Mouse (Mus musculus) G1E-ER4 (cell line): ENCODE results near the gene Dpep2nb. TPM values are rescaled to one million over a fixed set of nuclear protein-coding genes. Genes with fewer than 3 reads are reported as not detected.

Experiments used
- GATA1 ChIP-seq: IDR thresholded peaks from one replicate; pipeline ENCODE4 v1.8.0; 2012; ENCODE audit warnings: low read length, inconsistent platforms
- polyA plus RNA-seq: library from polyadenylated mRNA; stranded (reverse); fragments of >175 nt; gene quantifications from 2 replicates; pipeline ENCODE4 v1.2.3, GENCODE M21; 2012

The Dpep2nb gene
- polyA plus RNA-seq, 1 experiment = not detected

GRCm38 (mm10) chr8:106011643-106011986, 5.8 kb upstream of the Dpep2nb start, which contains the start of gene Ddx28:
Gene Ddx28 (minus strand): TSS chr8:106011882.
- no peak for TF ChIP-seq GATA1

- no peak for TF ChIP-seq GATA1
Observed at GRCm38 (mm10) chr8:106010748-106011642, 5.2 kb upstream of the Dpep2nb start.

GRCm38 (mm10) chr8:106007135-106007534, 1.4 kb upstream of the Dpep2nb start:
- no peak for TF ChIP-seq GATA1

- TF ChIP-seq GATA1 = no peak
Observed at GRCm38 (mm10) chr8:106006413-106006812, 638 bp upstream of the Dpep2nb start.

GRCm38 (mm10) chr8:106004538-106005207, 1.1 kb downstream of the Dpep2nb start:
- no peak for TF ChIP-seq GATA1

- TF ChIP-seq GATA1 = no peak
Observed at GRCm38 (mm10) chr8:106001908-106002307, 3.9 kb downstream of the Dpep2nb start.

GRCm38 (mm10) chr8:105998971-105999370, 6.8 kb downstream of the Dpep2nb start:
- no peak for TF ChIP-seq GATA1

GRCm38 (mm10) chr8:105996359-105996758, 9.4 kb downstream of the Dpep2nb start:
- no peak for TF ChIP-seq GATA1

- no peak for TF ChIP-seq GATA1
Observed at GRCm38 (mm10) chr8:105993226-105993625, 12.5 kb downstream of the Dpep2nb start.

- TF ChIP-seq GATA1 = no peak
Observed at GRCm38 (mm10) chr8:105992499-105992898, 13.3 kb downstream of the Dpep2nb start.

GRCm38 (mm10) chr8:105991546-105991945, 14.2 kb downstream of the Dpep2nb start:
- TF ChIP-seq GATA1 = no peak

- TF ChIP-seq GATA1 = no peak
Observed at GRCm38 (mm10) chr8:105990856-105991387, 14.9 kb downstream of the Dpep2nb start, which contains the start of gene Dus2. Gene Dus2 (plus strand): TSS chr8:105991337.

- no peak for TF ChIP-seq GATA1
Observed at GRCm38 (mm10) chr8:105988546-105988945, 17.2 kb downstream of the Dpep2nb start.

GRCm38 (mm10) chr8:105981146-105981545, 24.6 kb downstream of the Dpep2nb start:
- TF ChIP-seq GATA1 = no peak

- TF ChIP-seq GATA1 = no peak
Observed at GRCm38 (mm10) chr8:105979325-105979724, 26.4 kb downstream of the Dpep2nb start, which contains the start of gene Dpep3. Gene Dpep3 (minus strand): TSS chr8:105979429.

GRCm38 (mm10) chr8:105975363-105975762, 30.4 kb downstream of the Dpep2nb start:
- no peak for TF ChIP-seq GATA1
